Mouse (Mus musculus) stomach, postnatal 0 days (tissue): ENCODE data around the gene Kansl2.

Experiments used
- CTCF ChIP-seq: IDR thresholded peaks from 2 replicates; pipeline ENCODE4 v1.5.1; 2016; ENCODE audit warnings: antibody characterized with exemption, low read depth, mild to moderate bottlenecking, moderate library complexity
- EP300 ChIP-seq: optimal IDR thresholded peaks from 2 replicates; pipeline ENCODE3; 2016; ENCODE audit warnings: antibody characterized with exemption

- TF ChIP-seq CTCF = no peak
- TF ChIP-seq EP300 = no peak
These were observed 18.7 kb upstream of the Kansl2 start for GRCm38 (mm10) chr15:98552758-98553157.
